Mouse (Mus musculus) heart, postnatal 0 days (tissue): Measurements from ENCODE around the gene Ntf3. TPM values are rescaled to one million over a fixed set of nuclear protein-coding genes. Genes with fewer than 3 reads are reported as not detected.

Source experiments
- ATAC-seq: fragments of 200-750 bp; cut with Nextera tagmentation; 2 replicates; pipeline ENCODE4 v1.8.0; 2017; ENCODE audit warnings: low read depth, moderate number of reproducible peaks, moderate library complexity; ENCODE audit not compliant: insufficient read depth
- DNase-seq: peaks from one replicate; pipeline ENCODE4 v3.0.0-alpha.2; 2016; ENCODE audit warnings: low spot score
- H3K27ac ChIP-seq: fragments of 300-500 bp; sonication (generic); 2 replicates; pipeline ENCODE4 v1.5.1; 2014; ENCODE audit warnings: low read depth, mild to moderate bottlenecking
- H3K27me3 ChIP-seq: fragments of 300-500 bp; sonication (generic); 2 replicates; pipeline ENCODE4 v1.6.1; 2014; ENCODE audit warnings: low read length, mixed read lengths; ENCODE audit not compliant: control insufficient read depth, insufficient read depth
- H3K36me3 ChIP-seq: fragments of 300-500 bp; sonication (generic); replicated peaks from 2 replicates; pipeline ENCODE4 v1.6.1; 2014; ENCODE audit warnings: low read length, mixed read lengths; ENCODE audit not compliant: control insufficient read depth, insufficient read depth
- H3K4me1 ChIP-seq: fragments of 300-500 bp; sonication (generic); 2 replicates; pipeline ENCODE4 v1.6.1; 2014; ENCODE audit warnings: antibody characterized with exemption; ENCODE audit not compliant: control insufficient read depth, insufficient read depth
- H3K4me2 ChIP-seq: fragments of 300-500 bp; sonication (generic); 2 replicates; pipeline ENCODE4 v1.6.1; 2014; ENCODE audit warnings: low read depth, mild to moderate bottlenecking, low read length, moderate library complexity
- H3K4me3 ChIP-seq: fragments of 300-500 bp; sonication (generic); 2 replicates; pipeline ENCODE4 v1.5.1; 2014; ENCODE audit warnings: low read depth, low read length
- H3K9ac ChIP-seq: fragments of 300-500 bp; sonication (generic); replicated peaks from 2 replicates; pipeline ENCODE4 v1.6.1; 2014; ENCODE audit warnings: low read depth, low read length, mixed read lengths
- H3K9me3 ChIP-seq: fragments of 300-500 bp; sonication (generic); replicated peaks from 2 replicates; pipeline ENCODE4 v1.6.1; 2016; ENCODE audit warnings: low read length; ENCODE audit not compliant: control insufficient read depth
- CTCF ChIP-seq: IDR thresholded peaks from 2 replicates; pipeline ENCODE4 v1.5.1; 2016; ENCODE audit warnings: antibody characterized with exemption, control low read depth, low read depth
- EP300 ChIP-seq: IDR thresholded peaks from 2 replicates; pipeline ENCODE4 v1.6.1; 2016; ENCODE audit warnings: antibody characterized with exemption, low read depth
- WGBS: fragments of 180-500 bp; shearing (Covaris S2); extraction: QIAGEN DNeasy Blood & Tissue Kit; methylation state at CpG from one replicate; pipeline ENCODE4 v1.1.7; 2014; 5-methylcytosine and 5-hydroxymethylcytosine counted together
- polyA plus RNA-seq: library from polyadenylated mRNA; unstranded; fragments of >200 nt; fragmentation: Nextera tagmentation; extraction: Ambion mirVana; gene quantifications from 2 replicates; pipeline ENCODE4 v1.2.1, GENCODE M21; 2015
- total RNA-seq: library from RNA; depleted of rRNA; stranded (reverse); fragments of >200 nt; gene quantifications from 2 replicates; pipeline ENCODE4 v1.2.3, GENCODE M21; 2014; ENCODE audit warnings: low replicate concordance

The Ntf3 gene
- total and polyA plus RNA-seq, 2 experiments from 2014 or later = 5.2 to 5.5 TPM

DNA sequence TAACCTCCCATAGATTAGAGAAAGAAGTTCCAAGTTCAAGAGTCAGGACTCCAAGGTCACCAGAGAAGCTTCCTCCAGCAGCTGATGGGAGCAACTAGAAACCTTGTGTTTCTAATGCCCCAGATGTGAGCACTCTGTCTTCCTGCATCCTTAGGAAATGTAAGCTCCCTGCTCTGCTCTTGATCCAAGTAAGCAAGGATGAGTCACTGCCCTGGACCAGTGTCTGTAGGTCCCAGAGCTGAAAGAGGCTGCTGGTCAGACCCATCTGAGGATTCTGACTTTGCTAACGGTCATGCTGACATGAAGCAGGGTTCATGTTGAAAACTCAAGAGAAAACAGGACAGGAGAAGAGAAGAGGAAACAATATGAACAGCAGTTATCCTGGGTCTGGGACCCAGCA, 76.6 kb downstream of the Ntf3 start:
- no peaks in the 10 kb centered on the region for H3K27me3 ChIP-seq
- no peak overlapping the region for H3K9ac ChIP-seq
- TF ChIP-seq EP300 (no peak), CTCF (no peak)
- 0 out of 2 replicates have a peak, but pooled peaks cover 1% of the 10 kb centered on the region for H3K4me1 ChIP-seq
- H3K36me3 ChIP-seq = no peaks in the 10 kb centered on the region
- no peak overlapping the region for H3K4me3 ChIP-seq
- no peak for ATAC-seq
- DNase-seq = no peak
- WGBS = 57% methylated on average over 1 of the region's 1 CpGs
- H3K27ac ChIP-seq = no peak overlapping the region
- no peak overlapping the region for H3K4me2 ChIP-seq
- H3K9me3 ChIP-seq = no peaks in the 10 kb centered on the region

DNA sequence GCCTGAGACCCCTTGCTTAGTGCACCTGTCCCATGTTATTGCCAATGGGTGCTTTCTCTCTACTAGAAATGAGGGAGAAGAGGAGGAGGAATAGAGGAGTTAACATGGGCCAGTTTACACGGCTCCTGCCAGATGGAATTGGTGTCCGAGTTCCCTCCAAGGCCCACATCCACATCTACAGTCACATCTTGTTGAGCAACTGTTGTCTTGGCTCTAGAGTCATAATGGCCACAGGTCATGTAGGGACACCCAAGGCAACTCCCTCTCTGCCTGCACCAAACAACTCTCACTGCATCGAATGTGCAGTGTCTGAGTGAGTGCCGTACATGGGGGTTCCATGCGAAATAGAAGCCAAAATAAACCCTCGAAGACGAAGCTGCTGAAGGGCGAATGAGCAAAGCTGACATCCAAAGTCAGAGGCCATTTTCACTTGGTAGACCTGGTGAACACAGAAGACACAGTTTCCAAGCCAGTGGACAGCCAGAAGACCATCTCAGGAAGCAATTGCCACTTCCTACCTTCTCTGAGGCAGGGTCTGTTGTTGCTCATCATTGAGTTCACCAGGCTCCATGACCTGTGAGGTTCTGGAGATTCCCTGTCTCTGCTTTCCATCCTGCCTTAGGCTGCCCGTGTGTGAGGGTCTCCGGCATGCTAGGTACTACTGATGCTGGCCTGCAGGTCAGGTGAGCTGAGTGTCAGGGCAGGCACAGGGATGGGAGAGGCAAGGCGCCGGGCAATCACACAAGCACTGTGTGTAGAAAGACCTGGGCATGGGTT, 78.0 kb downstream of the Ntf3 start:
- H3K4me1 ChIP-seq = no peaks in the 10 kb centered on the region
- no peak for TF ChIP-seq EP300
- TF ChIP-seq CTCF = no peak
- DNase-seq (no peak), ATAC-seq (no peak)
- no peak overlapping the region for H3K4me2 ChIP-seq
- H3K27ac ChIP-seq = no peak overlapping the region
- no peak overlapping the region for H3K4me3 ChIP-seq
- H3K9me3 ChIP-seq = no peaks in the 10 kb centered on the region
- no peak overlapping the region for H3K9ac ChIP-seq
- no peaks in the 10 kb centered on the region for H3K27me3 ChIP-seq
- H3K36me3 ChIP-seq = no peaks in the 10 kb centered on the region
- 90% methylated on average over 12 of the region's 12 CpGs for WGBS

DNA sequence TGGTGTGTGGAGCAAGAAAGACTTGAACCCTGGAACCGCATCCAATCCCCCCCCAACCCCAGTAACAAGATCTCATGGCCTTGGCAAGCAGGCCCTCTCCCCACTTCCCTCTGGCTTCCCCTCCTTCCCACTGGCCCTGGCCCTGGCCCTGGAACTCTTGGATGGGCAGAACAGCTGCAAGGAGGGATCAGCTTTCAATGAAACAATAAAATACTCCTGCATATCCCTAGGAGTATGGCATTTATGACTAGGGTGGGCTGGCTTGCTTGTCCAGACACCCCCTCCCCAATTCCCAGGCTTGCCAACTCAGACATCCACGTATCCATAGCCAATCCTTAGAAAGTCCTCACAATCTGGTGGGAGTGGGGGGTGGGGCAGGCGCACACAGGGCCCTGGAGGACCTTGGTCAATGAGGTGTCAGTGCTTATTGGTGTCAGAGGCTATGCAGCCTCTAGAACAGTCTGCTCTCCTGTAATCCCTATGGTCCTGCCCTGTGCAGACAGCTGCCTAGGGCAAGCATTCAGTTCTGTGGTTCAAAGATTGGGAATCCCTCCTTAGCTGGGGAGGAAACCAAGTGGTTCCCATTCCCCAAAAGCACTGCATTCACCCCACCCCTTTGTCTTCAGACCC, 80.3 kb downstream of the Ntf3 start:
- Histone ChIP-seq H3K27ac (no peak overlapping the region), H3K9ac (no peak overlapping the region), H3K36me3 (no peaks in the 10 kb centered on the region), H3K4me2 (no peak overlapping the region), H3K27me3 (no peaks in the 10 kb centered on the region), H3K9me3 (no peaks in the 10 kb centered on the region), H3K4me1 (no peaks in the 10 kb centered on the region), H3K4me3 (no peak overlapping the region)
- TF ChIP-seq CTCF = no peak
- TF ChIP-seq EP300 = no peak
- WGBS = 68% methylated on average over 3 of the region's 3 CpGs
- DNase-seq (no peak), ATAC-seq (no peak)

DNA sequence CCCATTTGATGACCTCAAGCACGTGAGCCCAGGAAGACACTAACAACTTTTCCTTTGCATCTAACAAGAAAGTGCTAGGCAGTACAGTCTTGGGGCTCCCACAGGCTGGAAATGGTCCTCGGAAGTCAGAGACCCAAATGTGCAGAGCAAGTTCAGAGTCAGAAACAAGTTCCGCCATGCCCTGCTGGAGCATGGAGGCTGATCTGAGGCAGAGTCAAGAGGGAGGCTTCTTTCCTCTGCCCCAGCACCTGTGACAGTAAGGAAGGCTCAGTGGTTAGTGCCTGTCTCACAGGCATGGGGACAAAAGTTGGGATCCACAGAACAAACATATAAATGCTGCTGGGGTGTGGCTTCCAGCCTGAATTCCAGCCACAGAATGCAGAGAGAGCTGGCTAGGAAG, 86.2 kb downstream of the Ntf3 start:
- ATAC-seq (no peak), DNase-seq (no peak)
- no peaks in the 10 kb centered on the region for H3K27me3 ChIP-seq
- TF ChIP-seq CTCF (no peak), EP300 (no peak)
- no peaks in the 10 kb centered on the region for H3K4me1 ChIP-seq
- no peaks in the 10 kb centered on the region for H3K9me3 ChIP-seq
- no peak overlapping the region for H3K27ac ChIP-seq
- 76% methylated on average over 3 of the region's 3 CpGs for WGBS
- no peak overlapping the region for H3K4me3 ChIP-seq
- H3K4me2 ChIP-seq = no peak overlapping the region
- no peak overlapping the region for H3K9ac ChIP-seq
- H3K36me3 ChIP-seq = no peaks in the 10 kb centered on the region

DNA sequence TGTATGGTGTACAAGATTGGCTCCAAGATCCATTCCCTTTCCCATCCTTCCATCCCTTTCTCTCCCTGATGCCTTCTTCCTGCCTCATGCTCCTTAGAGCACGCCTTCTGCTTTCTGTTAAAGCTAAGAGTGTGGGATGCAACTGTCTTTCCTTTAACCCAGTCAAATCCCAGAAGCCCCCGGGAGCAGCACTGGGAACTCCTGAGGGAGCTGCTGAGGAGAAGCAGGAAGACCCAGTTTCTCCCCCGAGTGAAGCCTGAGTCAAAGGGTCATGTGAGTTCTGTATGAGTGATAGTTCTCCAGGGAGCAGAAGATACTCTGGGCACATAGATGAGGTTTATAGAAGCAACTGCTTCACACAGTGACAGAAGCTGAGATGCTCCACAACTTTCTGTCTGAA, 109.0 kb downstream of the Ntf3 start:
- no peak overlapping the region for H3K4me3 ChIP-seq
- H3K9me3 ChIP-seq = no peaks in the 10 kb centered on the region
- no peak for DNase-seq
- 61% methylated on average over 3 of the region's 3 CpGs for WGBS
- no peak overlapping the region for H3K9ac ChIP-seq
- TF ChIP-seq EP300 (no peak), CTCF (no peak)
- no peaks in the 10 kb centered on the region for H3K4me1 ChIP-seq
- H3K27me3 ChIP-seq = no peaks in the 10 kb centered on the region
- H3K4me2 ChIP-seq = no peak overlapping the region
- no peak overlapping the region for H3K27ac ChIP-seq
- ATAC-seq = no peak
- H3K36me3 ChIP-seq = no peaks in the 10 kb centered on the region
